Mouse (Mus musculus) myocyte (in vitro differentiated cells): ENCODE data around the gene H2-Ob.

Source experiments
- CEBPB ChIP-seq: IDR thresholded peaks from 2 replicates; pipeline ENCODE4 v1.6.1; 2011; ENCODE audit warnings: mild to moderate bottlenecking, moderate library complexity; ENCODE audit not compliant: poor library complexity, insufficient read depth, severe bottlenecking
- POLR2A ChIP-seq: IDR thresholded peaks from one replicate; pipeline ENCODE4 v1.6.1; 2011; ENCODE audit warnings: low read depth, mild to moderate bottlenecking, control low read depth, moderate library complexity; ENCODE audit not compliant: insufficient read length
- TCF12 ChIP-seq: IDR thresholded peaks from one replicate; pipeline ENCODE4 v1.6.1; 2011; ENCODE audit warnings: mild to moderate bottlenecking, control low read depth; ENCODE audit not compliant: poor library complexity, insufficient read depth, severe bottlenecking

DNA sequence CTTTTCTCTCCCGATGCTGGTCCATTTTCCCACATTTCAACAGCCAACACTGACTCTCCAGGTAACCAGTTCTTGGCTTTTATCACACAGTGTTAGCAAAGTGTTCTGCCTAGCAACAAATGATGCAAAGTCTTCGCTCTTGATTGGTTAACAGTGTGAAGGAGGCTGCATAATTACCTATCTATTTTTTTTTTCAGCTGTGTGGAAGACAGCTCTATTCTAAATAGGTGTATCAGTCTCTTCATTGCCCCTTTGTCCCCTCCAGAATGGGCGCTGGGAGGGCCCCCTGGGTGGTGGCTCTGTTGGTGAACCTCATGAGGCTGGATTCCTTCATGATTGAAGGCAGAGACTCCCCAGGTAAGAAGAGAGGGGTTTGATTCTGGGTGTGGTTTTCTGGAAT, at the start of gene H2-Ob:
- TF ChIP-seq POLR2A (no peak), CEBPB (no peak), TCF12 (no peak)
